Comparison of ENCODE assay signal across 31 mouse cellular contexts in the genomic region with DNA sequence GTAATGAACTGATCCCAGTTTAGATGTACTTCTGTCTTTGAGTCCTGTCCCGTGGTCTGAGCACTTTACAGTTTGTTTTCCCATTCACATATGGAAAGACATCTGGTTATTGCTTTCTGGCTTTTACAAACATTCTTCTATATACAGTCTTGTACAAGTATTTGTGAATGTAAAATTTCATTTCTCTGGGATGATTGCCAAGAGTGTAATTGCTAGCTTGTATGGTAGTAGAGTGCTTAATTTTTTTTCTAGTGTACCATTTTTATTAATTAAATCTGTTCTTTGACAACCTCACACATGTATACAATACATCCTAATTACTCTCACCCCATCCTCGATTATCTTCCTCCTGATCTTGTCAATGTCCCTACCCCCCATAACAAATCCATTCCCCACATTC. TPM values are rescaled to one million over a fixed set of nuclear protein-coding genes. Genes with fewer than 3 reads are reported as not detected.
DNase-seq lines count a peak whose midpoint lies in the region; ATAC-seq and TF ChIP-seq lines count a peak whose summit lies in the region.
"Had no signal": no experiment of that assay in that cellular context is flagged by ENCODE, and none has a peak within 500 bp of the region (broad histone marks: within the 10 kb centered on the region; RNA-seq: fewer than 3 reads in every experiment).

No protein-coding gene starts in this region.

- H3K27ac ChIP-seq in forebrain, embryonic 14.5 days (ENCODE audit: low read depth, low read length): no peak overlapping the region
- H3K27ac ChIP-seq in forebrain, embryonic 12.5 days: no peak overlapping the region
- no peak overlapping the region for H3K27ac ChIP-seq in lung, embryonic 14.5 days (ENCODE audit: low read depth)
- H3K27ac ChIP-seq in embryonic facial prominence, embryonic 15.5 days (replicated peaks): no peak overlapping the region
- no peak overlapping the region for H3K27ac ChIP-seq in hindbrain, embryonic 12.5 days
- H3K27ac ChIP-seq: gastrocnemius, adult 2 months; hindbrain, embryonic 13.5 days; kidney, postnatal 0 days; left cerebral cortex, adult 2 months; limb, embryonic 13.5 days; liver, embryonic 12.5 days; macrophage; neural tube, embryonic 15.5 days had no signal

- no peaks in the 10 kb centered on the region for H3K9me3 ChIP-seq in forebrain, embryonic 14.5 days (replicated peaks; ENCODE audit: control insufficient read depth, low read length)
- no peaks in the 10 kb centered on the region for H3K9me3 ChIP-seq in forebrain, embryonic 12.5 days
- no peaks in the 10 kb centered on the region for H3K9me3 ChIP-seq in lung, embryonic 14.5 days (ENCODE audit: low read depth, low read length)
- no peaks in the 10 kb centered on the region for H3K9me3 ChIP-seq in embryonic facial prominence, embryonic 15.5 days (replicated peaks)
- no peaks in the 10 kb centered on the region for H3K9me3 ChIP-seq in hindbrain, embryonic 12.5 days (replicated peaks)
- H3K9me3 ChIP-seq: hindbrain, embryonic 13.5 days; limb, embryonic 13.5 days; liver, embryonic 12.5 days; neural tube, embryonic 15.5 days had no signal

- H3K9ac ChIP-seq in forebrain, embryonic 14.5 days (ENCODE audit: low read length): no peak overlapping the region
- H3K9ac ChIP-seq in forebrain, embryonic 12.5 days: no peak overlapping the region
- no peak overlapping the region for H3K9ac ChIP-seq in lung, embryonic 14.5 days
- H3K9ac ChIP-seq in embryonic facial prominence, embryonic 15.5 days: no peak overlapping the region
- no peak overlapping the region for H3K9ac ChIP-seq in hindbrain, embryonic 12.5 days
- H3K9ac ChIP-seq: hindbrain, embryonic 13.5 days; limb, embryonic 13.5 days; liver, embryonic 12.5 days; liver, postnatal 0 days; neural tube, embryonic 15.5 days had no signal

- 59% methylated on average over 2 of the region's 2 CpGs for WGBS in forebrain, embryonic 14.5 days
- 75% methylated on average over 2 of the region's 2 CpGs for WGBS in forebrain, embryonic 12.5 days
- WGBS in lung, embryonic 14.5 days: 38% methylated on average over 2 of the region's 2 CpGs
- WGBS in embryonic facial prominence, embryonic 15.5 days: 32% methylated on average over 2 of the region's 2 CpGs
- WGBS in hindbrain, embryonic 12.5 days: 71% methylated on average over 2 of the region's 2 CpGs

- peak; percentile 52; the same call in 1 of the 2 replicates for ATAC-seq in forebrain, embryonic 14.5 days
- ATAC-seq in forebrain, embryonic 12.5 days (ENCODE audit: low FRiP score): no peak
- peak; percentile 44; the same call in 1 of the 2 replicates for ATAC-seq in lung, embryonic 14.5 days (ENCODE audit: insufficient read depth)
- 0 out of 2 replicates have a peak, but pooled peaks have one; percentile 39 for ATAC-seq in embryonic facial prominence, embryonic 15.5 days (ENCODE audit: insufficient number of reproducible peaks, low FRiP score, low TSS enrichment, low read depth)
- no peak for ATAC-seq in hindbrain, embryonic 12.5 days (ENCODE audit: low FRiP score)
- ATAC-seq: liver, embryonic 12.5 days; liver, postnatal 0 days; lung, postnatal 0 days; Patski had no signal

- peak; percentile 56 for DNase-seq in forebrain, embryonic 14.5 days (ENCODE audit: low spot score)
- peak; percentile 76 for DNase-seq in lung, embryonic 14.5 days
- no peak for DNase-seq in lung, postnatal 25 days (ENCODE audit: low spot score)
- DNase-seq in thymus, postnatal 14 days: no peak
- DNase-seq: adrenal gland, postnatal 10 days; cerebellum, adult 11-12 months; cerebellum, adult 9-11 months; gastrocnemius, adult 2 months; gastrocnemius, postnatal 36 days; heart, adult 18-20 months; heart, postnatal 36 days; kidney, adult 2 months; liver, postnatal 0 days; midbrain, embryonic 14.5 days; retina, postnatal 1 day; right cerebral cortex, postnatal 14 days; thymus, adult 18-20 months; thymus, postnatal 36 days had no signal

- no peak overlapping the region for H3K4me3 ChIP-seq in forebrain, embryonic 14.5 days (ENCODE audit: low read depth, low read length)
- H3K4me3 ChIP-seq in forebrain, embryonic 12.5 days (replicated peaks): no peak overlapping the region
- no peak overlapping the region for H3K4me3 ChIP-seq in lung, embryonic 14.5 days (ENCODE audit: low read depth, low read length)
- no peak overlapping the region for H3K4me3 ChIP-seq in embryonic facial prominence, embryonic 15.5 days (replicated peaks)
- H3K4me3 ChIP-seq in hindbrain, embryonic 12.5 days: no peak overlapping the region
- H3K4me3 ChIP-seq: gastrocnemius, adult 2 months; hindbrain, embryonic 13.5 days; left cerebral cortex, adult 2 months; limb, embryonic 13.5 days; liver, embryonic 12.5 days; neural tube, embryonic 15.5 days had no signal

- no peaks in the 10 kb centered on the region for H3K27me3 ChIP-seq in forebrain, embryonic 14.5 days (replicated peaks; ENCODE audit: control insufficient read depth, insufficient read depth, low read length)
- H3K27me3 ChIP-seq in forebrain, embryonic 12.5 days: no peaks in the 10 kb centered on the region
- H3K27me3 ChIP-seq in lung, embryonic 14.5 days (ENCODE audit: insufficient read depth, low read length): no peaks in the 10 kb centered on the region
- no peaks in the 10 kb centered on the region for H3K27me3 ChIP-seq in embryonic facial prominence, embryonic 15.5 days
- no peaks in the 10 kb centered on the region for H3K27me3 ChIP-seq in hindbrain, embryonic 12.5 days
- H3K27me3 ChIP-seq: hindbrain, embryonic 13.5 days; liver, embryonic 12.5 days; neural tube, embryonic 15.5 days; Patski had no signal

- H3K4me1 ChIP-seq in forebrain, embryonic 14.5 days (ENCODE audit: control insufficient read depth, insufficient read depth, low read length): no peaks in the 10 kb centered on the region
- no peaks in the 10 kb centered on the region for H3K4me1 ChIP-seq in forebrain, embryonic 12.5 days
- H3K4me1 ChIP-seq in lung, embryonic 14.5 days (ENCODE audit: insufficient read depth): peaks cover 3% of the 10 kb centered on the region; the same call in 1 of the 2 replicates
- H3K4me1 ChIP-seq in embryonic facial prominence, embryonic 15.5 days: peaks cover 17% of the 10 kb centered on the region; the same call in 1 of the 2 replicates
- H3K4me1 ChIP-seq in hindbrain, embryonic 12.5 days: no peaks in the 10 kb centered on the region
- H3K4me1 ChIP-seq: hindbrain, embryonic 13.5 days; neural tube, embryonic 15.5 days had no signal

- no peak for TF ChIP-seq CTCF in lung, embryonic 14.5 days (IDR thresholded peaks at IDR 0.05; ENCODE audit: low read depth)

- no peaks in the 10 kb centered on the region for H3K36me3 ChIP-seq in forebrain, embryonic 14.5 days (ENCODE audit: control insufficient read depth, insufficient read depth, low read length)
- no peaks in the 10 kb centered on the region for H3K36me3 ChIP-seq in forebrain, embryonic 12.5 days (replicated peaks)
- no peaks in the 10 kb centered on the region for H3K36me3 ChIP-seq in lung, embryonic 14.5 days (ENCODE audit: insufficient read depth)
- no peaks in the 10 kb centered on the region for H3K36me3 ChIP-seq in embryonic facial prominence, embryonic 15.5 days
- H3K36me3 ChIP-seq in hindbrain, embryonic 12.5 days: no peaks in the 10 kb centered on the region
- H3K36me3 ChIP-seq: hindbrain, embryonic 13.5 days; limb, embryonic 13.5 days; liver, embryonic 12.5 days; neural tube, embryonic 15.5 days had no signal

- no peak overlapping the region for H3K4me2 ChIP-seq in forebrain, embryonic 14.5 days (ENCODE audit: low read length)
- H3K4me2 ChIP-seq in forebrain, embryonic 12.5 days: no peak overlapping the region
- no peak overlapping the region for H3K4me2 ChIP-seq in lung, embryonic 14.5 days
- no peak overlapping the region for H3K4me2 ChIP-seq in embryonic facial prominence, embryonic 15.5 days (replicated peaks)
- no peak overlapping the region for H3K4me2 ChIP-seq in hindbrain, embryonic 12.5 days (replicated peaks)
- H3K4me2 ChIP-seq: heart, embryonic 11.5 days; hindbrain, embryonic 13.5 days; limb, embryonic 13.5 days; liver, embryonic 12.5 days; neural tube, embryonic 15.5 days had no signal

RNA-seq across cellular contexts. Expression of gene Nfkb1, which starts 12.0 kb away (rescaled TPM):
- polyA plus RNA-seq in forebrain, embryonic 14.5 days (2014; fragmentation: Nextera tagmentation; extraction: Ambion mirVana): 7.2 TPM in 2 replicates
- 9.0 and 9.7 TPM in 2 replicates for polyA plus RNA-seq in forebrain, embryonic 12.5 days (2016; fragmentation: Nextera tagmentation; extraction: Ambion mirVana)
- polyA plus RNA-seq in lung, embryonic 14.5 days (2014; fragmentation: Nextera tagmentation; extraction: Ambion mirVana): 34.4 and 34.8 TPM in 2 replicates
- polyA plus RNA-seq in embryonic facial prominence, embryonic 15.5 days (2015; fragmentation: Nextera tagmentation; extraction: Ambion mirVana): 25.4 and 27.8 TPM in 2 replicates
- polyA plus RNA-seq in hindbrain, embryonic 12.5 days (2016; fragmentation: Nextera tagmentation; extraction: Ambion mirVana): 11.1 and 11.6 TPM in 2 replicates

Comparison
In these comparisons a context has a peak if more than half of its experiments do, and no peak if none do; other contexts are left out.
1. ATAC-seq: peak in forebrain, embryonic 14.5 days (single experiment), lung, embryonic 14.5 days (single experiment) and embryonic facial prominence, embryonic 15.5 days (single experiment); none in forebrain, embryonic 12.5 days (single experiment) and hindbrain, embryonic 12.5 days (single experiment).
2. DNase-seq: peak in forebrain, embryonic 14.5 days (single experiment) and lung, embryonic 14.5 days (single experiment); none in lung, postnatal 25 days (single experiment) and thymus, postnatal 14 days (single experiment).